Mouse (Mus musculus) NIH3T3 (cell line): ENCODE results near the gene Cabp1.

Experiments
- DNase-seq: peaks from one replicate; pipeline ENCODE4 v3.0.0-alpha.2; 2012; ENCODE audit warnings: low read depth

Cabp1 gene

GRCm38 (mm10) chr5:115208601-115209000 is 14.4 kb upstream of the Cabp1 start:
- DNase-seq, result no peak

GRCm38 (mm10) chr5:115207892-115208291 is 13.7 kb upstream of the Cabp1 start:
- no peak for DNase-seq

- DNase-seq, result no peak
Observed at GRCm38 (mm10) chr5:115207244-115207643, 13.1 kb upstream of the Cabp1 start.

- DNase-seq, result no peak
Observed at GRCm38 (mm10) chr5:115204562-115205311, 10.6 kb upstream of the Cabp1 start.

- no peak for DNase-seq
Observed at GRCm38 (mm10) chr5:115203735-115204561, 9.8 kb upstream of the Cabp1 start.

- no peak for DNase-seq
Observed at GRCm38 (mm10) chr5:115194626-115195221, 543 bp upstream of the Cabp1 start.

GRCm38 (mm10) chr5:115193226-115193625 is 955 bp downstream of the Cabp1 start:
- DNase-seq, result peak; percentile 20

- no peak for DNase-seq
Observed at GRCm38 (mm10) chr5:115192828-115193195, 1.4 kb downstream of the Cabp1 start.

- peak; percentile 52 for DNase-seq
Observed at GRCm38 (mm10) chr5:115191880-115192827, 2.0 kb downstream of the Cabp1 start.

- DNase-seq, result no peak
Observed at GRCm38 (mm10) chr5:115190081-115190480, 4.1 kb downstream of the Cabp1 start.

GRCm38 (mm10) chr5:115188824-115189223 is 5.4 kb downstream of the Cabp1 start:
- DNase-seq, result peak; percentile 62

- DNase-seq, result peak; percentile 88
Observed at GRCm38 (mm10) chr5:115187188-115188131, 6.7 kb downstream of the Cabp1 start.

- DNase-seq, result peak; percentile 32
Observed at GRCm38 (mm10) chr5:115186371-115187073, 7.7 kb downstream of the Cabp1 start.

GRCm38 (mm10) chr5:115184726-115185125 is 9.5 kb downstream of the Cabp1 start:
- peak; percentile 59 for DNase-seq

GRCm38 (mm10) chr5:115183482-115183881 is 10.7 kb downstream of the Cabp1 start:
- no peak for DNase-seq

GRCm38 (mm10) chr5:115182925-115183324 is 11.3 kb downstream of the Cabp1 start:
- no peak for DNase-seq

GRCm38 (mm10) chr5:115181248-115181940 is 12.8 kb downstream of the Cabp1 start:
- peak; percentile 57 for DNase-seq

- no peak for DNase-seq
Observed at GRCm38 (mm10) chr5:115179596-115179995, 14.6 kb downstream of the Cabp1 start.

GRCm38 (mm10) chr5:115177866-115178265 is 16.3 kb downstream of the Cabp1 start:
- no peak for DNase-seq
